ENCODE assay signal across 18 mouse cellular contexts in genomic region chr5:39856616-39857156, GRCm38 (mm10).
DNase-seq lines count a peak whose midpoint lies in the region; ATAC-seq lines count a peak whose summit lies in the region.
"Had no signal": no experiment of that assay in that cellular context is flagged by ENCODE, and none has a peak within 500 bp of the region (broad histone marks: within the 10 kb centered on the region; RNA-seq: fewer than 3 reads in every experiment).

No protein-coding gene starts in this region.

- no peaks in the 10 kb centered on the region for H3K4me1 ChIP-seq in forebrain, embryonic 11.5 days (replicated peaks; ENCODE audit: control insufficient read depth, insufficient read depth, low read length)
- H3K4me1 ChIP-seq in forebrain, embryonic 10.5 days: no peaks in the 10 kb centered on the region
- H3K4me1 ChIP-seq in hindbrain, embryonic 12.5 days: no peaks in the 10 kb centered on the region
- H3K4me1 ChIP-seq in midbrain, embryonic 13.5 days (replicated peaks): peaks cover 14% of the 10 kb centered on the region
- H3K4me1 ChIP-seq in neural tube, embryonic 15.5 days: 0 out of 2 replicates have a peak, but pooled peaks cover 5% of the 10 kb centered on the region
- H3K4me1 ChIP-seq: limb, embryonic 15.5 days; stomach, embryonic 15.5 days had no signal

- DNase-seq in forebrain, embryonic 11.5 days (ENCODE audit: low spot score): no peak
- DNase-seq in forebrain, embryonic 10.5 days (ENCODE audit: extremely low spot score, low spot score): no peak
- no peak for DNase-seq in urinary bladder, adult 18-20 months (ENCODE audit: low spot score in 2 of 2)
- no peak for DNase-seq in spleen, postnatal 14 days (ENCODE audit: low spot score in 2 of 2)
- DNase-seq in thymus, adult 18-20 months: no peak
- DNase-seq: adrenal gland, postnatal 36 days; cerebellum, postnatal 14 days; gastrocnemius, postnatal 14 days; kidney, adult 9 months; layer of hippocampus, postnatal 36 days; liver, postnatal 0 days had no signal

- 76% methylated on average over 3 of the region's 3 CpGs for WGBS in forebrain, embryonic 11.5 days
- 81% methylated on average over 3 of the region's 3 CpGs for WGBS in forebrain, embryonic 10.5 days
- 51% methylated on average over 3 of the region's 3 CpGs for WGBS in hindbrain, embryonic 12.5 days
- 33% methylated on average over 3 of the region's 3 CpGs for WGBS in midbrain, embryonic 13.5 days
- WGBS in neural tube, embryonic 15.5 days: 40% methylated on average over 3 of the region's 3 CpGs

- no peak overlapping the region for H3K27ac ChIP-seq in forebrain, embryonic 11.5 days (ENCODE audit: low read depth, low read length)
- H3K27ac ChIP-seq in forebrain, embryonic 10.5 days: no peak overlapping the region
- peak overlapping the region; percentile 57; the same call in 1 of the 2 replicates for H3K27ac ChIP-seq in hindbrain, embryonic 12.5 days
- H3K27ac ChIP-seq in midbrain, embryonic 13.5 days: peak overlapping the region; percentile 49
- H3K27ac ChIP-seq in neural tube, embryonic 15.5 days (replicated peaks): no peak overlapping the region
- H3K27ac ChIP-seq: limb, embryonic 15.5 days; stomach, embryonic 15.5 days had no signal

- peak; percentile 84 for ATAC-seq in forebrain, embryonic 11.5 days (replicated peaks; ENCODE audit: low FRiP score)
- peak; percentile 84 for ATAC-seq in hindbrain, embryonic 12.5 days (ENCODE audit: low FRiP score)
- peak; percentile 86 for ATAC-seq in midbrain, embryonic 13.5 days
- peak; percentile 66; the same call in 1 of the 2 replicates for ATAC-seq in neural tube, embryonic 15.5 days (ENCODE audit: low FRiP score)
- ATAC-seq: CD4-positive, CD25-positive, alpha-beta regulatory T cell, adult 4 months; liver, postnatal 0 days had no signal

- no peak overlapping the region for H3K4me3 ChIP-seq in forebrain, embryonic 11.5 days (ENCODE audit: low read depth, low read length)
- H3K4me3 ChIP-seq in forebrain, embryonic 10.5 days: no peak overlapping the region
- no peak overlapping the region for H3K4me3 ChIP-seq in hindbrain, embryonic 12.5 days
- H3K4me3 ChIP-seq in midbrain, embryonic 13.5 days (replicated peaks): no peak overlapping the region
- H3K4me3 ChIP-seq in neural tube, embryonic 15.5 days (replicated peaks): no peak overlapping the region
- H3K4me3 ChIP-seq: limb, embryonic 15.5 days; stomach, embryonic 15.5 days had no signal

- H3K27me3 ChIP-seq in forebrain, embryonic 11.5 days (ENCODE audit: control insufficient read depth, insufficient read depth, low read length): no peaks in the 10 kb centered on the region
- H3K27me3 ChIP-seq in forebrain, embryonic 10.5 days (ENCODE audit: poor library complexity, severe bottlenecking): no peaks in the 10 kb centered on the region
- H3K27me3 ChIP-seq in hindbrain, embryonic 12.5 days: no peaks in the 10 kb centered on the region
- H3K27me3 ChIP-seq in midbrain, embryonic 13.5 days: no peaks in the 10 kb centered on the region
- no peaks in the 10 kb centered on the region for H3K27me3 ChIP-seq in neural tube, embryonic 15.5 days (replicated peaks)
- H3K27me3 ChIP-seq: limb, embryonic 15.5 days; stomach, embryonic 15.5 days had no signal

- no peaks in the 10 kb centered on the region for H3K9me3 ChIP-seq in forebrain, embryonic 11.5 days (ENCODE audit: control insufficient read depth, low read length)
- no peaks in the 10 kb centered on the region for H3K9me3 ChIP-seq in forebrain, embryonic 10.5 days
- H3K9me3 ChIP-seq in hindbrain, embryonic 12.5 days (replicated peaks): no peaks in the 10 kb centered on the region
- no peaks in the 10 kb centered on the region for H3K9me3 ChIP-seq in midbrain, embryonic 13.5 days
- H3K9me3 ChIP-seq in neural tube, embryonic 15.5 days (replicated peaks): no peaks in the 10 kb centered on the region
- H3K9me3 ChIP-seq: G1E; limb, embryonic 15.5 days; stomach, embryonic 15.5 days had no signal

- H3K9ac ChIP-seq in forebrain, embryonic 11.5 days (ENCODE audit: low read length): no peak overlapping the region
- no peak overlapping the region for H3K9ac ChIP-seq in hindbrain, embryonic 12.5 days
- H3K9ac ChIP-seq in midbrain, embryonic 13.5 days (replicated peaks): no peak overlapping the region
- no peak overlapping the region for H3K9ac ChIP-seq in neural tube, embryonic 15.5 days (replicated peaks)
- H3K9ac ChIP-seq: limb, embryonic 15.5 days; liver, postnatal 0 days; stomach, embryonic 15.5 days had no signal

- H3K36me3 ChIP-seq in forebrain, embryonic 11.5 days (ENCODE audit: control insufficient read depth, insufficient read depth, low read length): no peaks in the 10 kb centered on the region
- no peaks in the 10 kb centered on the region for H3K36me3 ChIP-seq in forebrain, embryonic 10.5 days (replicated peaks)
- H3K36me3 ChIP-seq in hindbrain, embryonic 12.5 days: no peaks in the 10 kb centered on the region
- no peaks in the 10 kb centered on the region for H3K36me3 ChIP-seq in midbrain, embryonic 13.5 days
- no peaks in the 10 kb centered on the region for H3K36me3 ChIP-seq in neural tube, embryonic 15.5 days
- H3K36me3 ChIP-seq: G1E; limb, embryonic 15.5 days; stomach, embryonic 15.5 days had no signal

- no peak overlapping the region for H3K4me2 ChIP-seq in forebrain, embryonic 11.5 days (ENCODE audit: low read depth, low read length, severe bottlenecking)
- no peak overlapping the region for H3K4me2 ChIP-seq in hindbrain, embryonic 12.5 days (replicated peaks)
- no peak overlapping the region for H3K4me2 ChIP-seq in midbrain, embryonic 13.5 days (replicated peaks)
- no peak overlapping the region for H3K4me2 ChIP-seq in neural tube, embryonic 15.5 days
- H3K4me2 ChIP-seq: limb, embryonic 15.5 days; stomach, embryonic 15.5 days had no signal

Comparison
In these comparisons a context has a peak if more than half of its experiments do, and no peak if none do; other contexts are left out.
1. H3K27ac ChIP-seq: peak in hindbrain, embryonic 12.5 days (single experiment) and midbrain, embryonic 13.5 days (single experiment); none in forebrain, embryonic 11.5 days (single experiment), forebrain, embryonic 10.5 days (single experiment) and neural tube, embryonic 15.5 days (single experiment).
2. Peak in every context shown above with its lines, with median percentiles within 50 percentile points of each other: ATAC-seq.